Mouse (Mus musculus) ES-Bruce4 (cell line): ENCODE data around the gene Csnk1d. TPM values are rescaled to one million over a fixed set of nuclear protein-coding genes. Genes with fewer than 3 reads are reported as not detected.

Experiments used
- H3K27ac ChIP-seq: 2 replicates; pipeline ENCODE4 v1.5.1; 2012; ENCODE audit warnings: low read length, inconsistent platforms; ENCODE audit not compliant: insufficient read depth
- H3K27me3 ChIP-seq: 2 replicates; pipeline ENCODE4 v1.6.1; 2012; ENCODE audit warnings: mild to moderate bottlenecking, low read length, inconsistent platforms; ENCODE audit not compliant: control insufficient read depth, poor library complexity, insufficient read depth, severe bottlenecking
- H3K36me3 ChIP-seq: 2 replicates; pipeline ENCODE4 v1.6.1; 2012; ENCODE audit warnings: inconsistent platforms, mild to moderate bottlenecking, low read length, moderate library complexity; ENCODE audit not compliant: control insufficient read depth, poor library complexity, insufficient read depth, severe bottlenecking
- H3K4me1 ChIP-seq: one replicate; pipeline ENCODE4 v1.8.1; 2011; ENCODE audit warnings: low read length; ENCODE audit not compliant: control insufficient read depth, insufficient read depth
- H3K4me3 ChIP-seq: 2 replicates; pipeline ENCODE4 v1.5.1; 2011; ENCODE audit warnings: low read depth, mild to moderate bottlenecking, low read length
- H3K9ac ChIP-seq: 2 replicates; pipeline ENCODE4 v1.6.1; 2012; ENCODE audit warnings: low read depth, mild to moderate bottlenecking, inconsistent platforms; ENCODE audit not compliant: poor library complexity, severe bottlenecking
- H3K9me3 ChIP-seq: replicated peaks from 2 replicates; pipeline ENCODE4 v1.6.1; 2012; ENCODE audit warnings: mild to moderate bottlenecking, low read length, inconsistent platforms; ENCODE audit not compliant: control insufficient read depth, poor library complexity, insufficient read depth, severe bottlenecking
- CTCF ChIP-seq: IDR thresholded peaks from one replicate; pipeline ENCODE4 v1.8.1; 2011; ENCODE audit warnings: low read depth, low read length
- EP300 ChIP-seq: IDR thresholded peaks from 2 replicates; pipeline ENCODE4 v1.6.1; 2011; ENCODE audit warnings: low read depth, low read length; ENCODE audit not compliant: insufficient read depth
- POLR2A ChIP-seq: IDR thresholded peaks from one replicate; pipeline ENCODE4 v1.8.1; 2011; ENCODE audit warnings: low read length; ENCODE audit not compliant: insufficient read depth
- polyA plus RNA-seq: library from polyadenylated mRNA; stranded (reverse); fragments of >200 nt; gene quantifications from 2 replicates; pipeline ENCODE4 v1.2.4, GENCODE M21; 2011; ENCODE audit warnings: low read depth; ENCODE audit not compliant: missing spikeins, insufficient read depth, insufficient read length

Gene Csnk1d
- polyA plus RNA-seq, 1 experiment: 99.3 TPM

GRCm38 (mm10) chr11:120954936-120955335 is 36.2 kb downstream of the Csnk1d start:
- Histone ChIP-seq H3K4me3 (no peak overlapping the region), H3K36me3 (peaks cover 4% of the 10 kb centered on the region; the same call in 1 of the 2 replicates), H3K27me3 (no peaks in the 10 kb centered on the region), H3K27ac (no peak overlapping the region), H3K9me3 (no peaks in the 10 kb centered on the region), H3K9ac (no peak overlapping the region), H3K4me1 (peaks cover 12% of the 10 kb centered on the region)
- no peak for TF ChIP-seq EP300

DNA sequence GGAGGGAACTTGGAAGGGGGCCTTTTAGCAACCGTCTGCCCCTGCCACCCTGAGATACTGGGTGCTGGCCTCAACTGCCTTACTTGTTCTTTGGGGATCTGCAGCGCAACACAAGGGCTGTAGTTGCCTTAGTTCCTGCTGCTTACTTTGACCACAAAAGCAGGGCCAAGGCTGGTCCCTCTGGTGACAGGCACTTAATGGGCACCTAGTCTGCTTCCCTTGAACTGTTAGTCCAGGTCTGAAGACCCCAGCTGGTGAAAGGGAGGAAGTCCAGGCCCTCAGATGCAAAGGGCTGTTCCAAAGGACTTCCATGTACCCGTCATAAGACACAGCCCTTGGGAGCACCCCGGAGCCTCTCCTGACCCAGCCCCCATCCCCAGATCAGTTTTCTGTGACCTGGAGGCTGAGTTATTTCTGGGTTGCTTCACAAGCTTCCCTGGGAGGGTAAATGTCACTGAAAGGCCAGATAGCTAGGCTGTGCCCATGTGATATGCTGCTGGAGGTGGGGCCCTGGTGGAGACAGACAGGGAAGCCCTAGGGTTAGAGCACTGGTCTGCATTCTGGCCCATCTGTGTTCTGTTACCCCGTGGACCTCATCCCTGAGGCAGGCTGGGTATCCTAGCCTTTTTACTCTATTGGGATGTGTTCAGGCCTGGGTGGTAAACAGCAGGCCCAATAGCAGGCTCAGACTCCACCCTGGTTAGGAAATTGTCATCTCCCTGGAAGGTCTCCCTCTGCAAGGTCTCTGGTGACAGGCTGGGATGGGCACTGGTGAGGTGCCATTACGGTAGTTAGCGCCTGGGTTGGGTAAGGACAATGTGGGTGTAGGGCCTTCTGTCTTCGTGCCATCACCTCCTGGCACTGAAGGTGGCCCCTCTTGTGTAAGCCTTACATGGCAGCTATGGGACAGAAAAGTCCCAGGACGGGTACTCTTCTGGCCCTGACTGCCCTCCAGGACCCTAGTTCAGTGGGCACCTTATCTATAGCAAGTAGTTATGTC is 39.1 kb downstream of the Csnk1d start:
- peak overlapping the region; percentile 79; the same call in 1 of the 2 replicates for H3K4me3 ChIP-seq
- no peak overlapping the region for H3K27ac ChIP-seq
- no peaks in the 10 kb centered on the region for H3K27me3 ChIP-seq
- H3K36me3 ChIP-seq: peaks cover 4% of the 10 kb centered on the region; the same call in 1 of the 2 replicates
- H3K9me3 ChIP-seq: no peaks in the 10 kb centered on the region
- no peak for TF ChIP-seq POLR2A
- no peak for TF ChIP-seq CTCF
- TF ChIP-seq EP300: no peak
- no peak overlapping the region for H3K9ac ChIP-seq
- peaks cover 11% of the 10 kb centered on the region for H3K4me1 ChIP-seq

DNA sequence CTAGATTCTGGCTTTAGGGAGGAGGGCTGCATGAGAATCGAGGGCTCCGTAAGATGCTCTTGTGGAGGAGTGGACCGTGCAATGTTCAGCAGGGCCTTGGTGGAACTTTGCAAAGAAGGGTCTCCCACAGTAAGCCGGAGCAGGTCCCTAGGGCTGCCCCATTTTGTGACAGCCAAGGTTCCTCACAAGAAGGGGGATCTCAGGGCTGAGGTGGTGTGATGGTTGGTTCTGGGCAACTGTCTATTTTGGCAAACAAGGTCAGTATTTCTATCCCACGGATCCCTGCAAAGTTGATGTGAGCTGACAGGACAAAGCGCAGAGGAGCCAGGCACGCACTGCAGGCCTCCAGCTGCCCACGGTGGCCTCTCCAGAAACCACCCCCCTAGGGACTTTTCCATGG is 39.9 kb downstream of the Csnk1d start:
- H3K27ac ChIP-seq: no peak overlapping the region
- no peaks in the 10 kb centered on the region for H3K9me3 ChIP-seq
- no peak for TF ChIP-seq POLR2A
- TF ChIP-seq EP300: no peak
- TF ChIP-seq CTCF: no peak
- H3K27me3 ChIP-seq: no peaks in the 10 kb centered on the region
- no peak overlapping the region for H3K9ac ChIP-seq
- H3K36me3 ChIP-seq: no peaks in the 10 kb centered on the region
- H3K4me1 ChIP-seq: peaks cover 8% of the 10 kb centered on the region
- peak overlapping the region; percentile 79 for H3K4me3 ChIP-seq

DNA sequence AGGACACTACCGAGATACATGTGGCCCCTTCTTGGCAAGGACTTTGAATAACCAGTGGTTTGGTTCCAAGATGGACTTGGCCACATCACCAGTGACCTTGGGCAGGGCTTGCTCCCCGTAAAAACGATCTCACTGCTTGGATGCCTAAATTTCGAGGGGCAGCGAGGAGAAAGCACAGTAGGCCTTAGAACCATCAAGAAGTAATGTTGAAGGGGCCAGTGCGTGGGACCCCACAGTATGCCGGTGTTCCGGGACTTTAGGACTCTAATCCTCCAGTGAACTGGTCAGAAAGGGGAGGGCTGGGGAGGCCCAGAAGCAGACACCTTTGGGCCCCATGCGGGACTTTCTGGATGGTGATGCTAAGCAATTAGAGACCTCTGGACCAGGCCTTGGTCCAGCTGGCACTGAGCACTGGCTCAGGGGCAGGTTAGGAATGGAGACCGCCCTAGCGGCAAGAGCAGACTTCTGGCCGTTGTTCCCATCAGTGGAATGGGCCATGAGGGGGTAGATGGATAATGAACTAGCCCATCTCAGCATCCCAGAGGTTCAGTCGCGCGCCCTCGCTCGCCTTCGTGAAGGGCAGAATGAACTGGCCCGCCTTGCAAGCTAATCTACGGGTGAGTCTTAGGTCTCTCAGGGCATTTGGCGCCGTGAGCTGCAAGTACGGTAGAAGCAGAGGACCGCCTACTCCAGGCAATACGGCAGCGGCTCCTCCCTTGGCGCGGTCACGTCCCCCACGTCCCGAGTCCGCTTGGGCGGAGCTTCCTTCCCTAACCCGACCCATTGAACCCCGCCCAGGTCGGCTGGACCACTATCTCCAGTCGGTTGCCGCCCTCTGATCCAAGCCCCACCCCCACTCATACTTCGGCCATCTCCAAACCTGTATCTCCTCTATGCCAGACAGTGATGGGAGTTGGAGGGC is 40.6 kb downstream of the Csnk1d start:
- Histone ChIP-seq H3K27ac (no peak overlapping the region), H3K27me3 (no peaks in the 10 kb centered on the region), H3K9me3 (no peaks in the 10 kb centered on the region), H3K36me3 (no peaks in the 10 kb centered on the region), H3K4me1 (peaks cover 8% of the 10 kb centered on the region), H3K9ac (peak overlapping the region; percentile 19), H3K4me3 (peak overlapping the region; percentile 93)
- TF ChIP-seq POLR2A (peak; percentile 33), EP300 (peak; percentile 89), CTCF (no peak)

DNA sequence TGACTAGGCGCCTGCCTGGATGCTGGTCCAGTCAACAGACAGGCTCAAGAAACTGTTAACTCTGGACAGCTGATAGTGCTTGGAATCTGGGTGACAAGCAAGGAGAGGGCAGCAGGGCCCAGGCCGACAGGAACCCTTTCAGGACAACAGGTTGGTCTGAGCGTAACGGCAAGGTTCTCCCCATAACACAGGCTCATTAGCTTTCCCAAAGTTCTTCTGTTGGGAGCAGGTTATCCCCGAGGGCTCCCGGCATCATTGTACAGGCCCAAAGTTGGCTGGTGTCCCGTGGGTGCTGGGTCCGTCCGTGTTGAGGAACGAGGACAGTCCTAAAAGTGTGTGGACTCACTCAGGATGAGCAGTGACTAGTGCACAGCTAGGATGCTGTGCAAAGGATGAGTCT is 41.3 kb downstream of the Csnk1d start:
- TF ChIP-seq POLR2A (no peak), CTCF (no peak), EP300 (no peak)
- H3K4me3 ChIP-seq: peak overlapping the region; percentile 93
- peaks cover 8% of the 10 kb centered on the region for H3K4me1 ChIP-seq
- H3K9ac ChIP-seq: peak overlapping the region; percentile 74
- H3K27ac ChIP-seq: no peak overlapping the region
- H3K9me3 ChIP-seq: no peaks in the 10 kb centered on the region
- no peaks in the 10 kb centered on the region for H3K27me3 ChIP-seq
- no peaks in the 10 kb centered on the region for H3K36me3 ChIP-seq
